Mouse (Mus musculus): ENCODE results near the gene Iqck.

The Iqck gene

DNA sequence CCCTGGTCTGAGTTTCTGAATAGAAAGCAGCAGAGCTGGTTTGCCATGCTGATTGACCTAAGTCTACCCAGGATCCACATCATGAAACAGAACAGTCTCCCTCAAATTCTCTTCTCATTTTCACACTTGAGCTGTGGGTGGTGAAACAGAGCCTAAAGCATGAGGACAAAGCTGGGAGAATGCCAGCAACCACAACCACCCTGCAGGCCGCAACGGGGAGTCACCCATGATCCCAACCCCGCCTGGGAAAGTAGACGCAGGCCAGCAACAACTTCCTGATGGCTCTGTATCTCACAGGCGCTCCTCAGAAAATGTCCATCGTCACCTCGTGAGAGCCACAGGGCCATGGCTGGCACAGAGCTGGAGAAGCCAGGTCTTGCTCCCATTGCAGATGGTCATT, 4.0 kb upstream of the Iqck start:
- DNase-seq (ENCODE audit: low spot score): peak; percentile 37

DNA sequence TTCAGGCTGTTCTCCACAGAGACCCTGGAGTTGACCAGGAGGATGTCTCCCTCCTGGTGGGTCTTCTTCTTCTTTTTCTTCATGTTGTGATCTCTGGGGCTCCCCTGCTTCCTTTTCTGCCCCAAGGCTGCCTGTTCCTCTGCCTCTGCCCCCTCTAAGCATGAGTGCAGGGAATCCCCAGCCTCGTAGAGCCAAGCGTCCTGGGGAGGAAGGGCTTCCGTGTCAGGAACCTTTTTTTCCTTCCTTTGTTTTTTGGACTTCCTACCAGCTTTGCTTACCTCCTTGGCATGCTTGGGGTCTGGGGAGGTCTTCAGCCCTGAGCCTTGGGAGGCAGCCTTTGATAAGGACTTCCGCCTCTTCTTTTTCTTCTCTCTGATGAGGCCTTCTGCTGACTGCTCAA, 2.9 kb upstream of the Iqck start:
- no peak for DNase-seq (ENCODE audit: low spot score)

DNA sequence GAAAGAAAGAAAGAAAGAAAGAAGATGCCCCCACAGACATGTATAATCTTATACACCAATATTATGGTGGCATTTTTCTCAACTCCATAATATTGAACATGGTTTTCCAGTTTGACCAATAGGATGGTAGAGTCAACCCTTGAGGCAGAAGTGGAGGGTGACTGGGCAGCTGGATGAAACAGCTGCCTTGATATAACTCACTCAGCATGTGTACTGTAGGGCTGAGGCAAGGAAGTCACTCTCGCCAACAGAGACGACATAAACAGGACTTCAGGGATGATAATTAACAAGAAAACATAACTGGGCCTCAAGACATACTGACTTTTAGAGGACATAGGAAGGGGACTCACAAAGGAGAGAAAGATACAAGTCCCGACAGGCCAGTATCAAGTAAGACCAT, 946 bp upstream of the Iqck start:
- DNase-seq (ENCODE audit: low spot score): no peak

DNA sequence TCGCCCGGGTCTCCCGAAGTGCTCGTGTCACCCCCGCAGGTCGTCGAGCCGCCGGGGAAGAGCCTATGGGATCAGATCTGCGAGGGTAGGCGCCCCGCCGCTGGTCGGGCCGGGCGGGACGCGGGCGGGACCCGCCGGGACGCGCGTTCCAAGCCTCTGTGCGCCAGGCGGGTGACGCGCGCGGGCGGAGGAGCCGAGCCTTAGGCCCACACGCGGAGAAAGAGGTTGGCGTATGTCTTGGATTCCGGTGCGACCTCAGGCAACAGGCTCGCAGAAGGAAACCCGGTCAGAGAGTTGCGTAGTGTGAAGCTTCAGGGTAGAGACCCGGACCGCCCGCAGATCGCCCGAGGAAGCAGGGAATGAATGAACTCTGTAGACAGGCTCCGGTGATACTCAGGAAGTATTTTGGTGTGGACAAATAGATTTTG, 339 bp downstream of the Iqck start, which contains the start of gene Knop1:
Gene Knop1 (minus strand): TSS at position 378 of the 428 bp plus-strand sequence.
- no peak for DNase-seq (ENCODE audit: low spot score)

DNA sequence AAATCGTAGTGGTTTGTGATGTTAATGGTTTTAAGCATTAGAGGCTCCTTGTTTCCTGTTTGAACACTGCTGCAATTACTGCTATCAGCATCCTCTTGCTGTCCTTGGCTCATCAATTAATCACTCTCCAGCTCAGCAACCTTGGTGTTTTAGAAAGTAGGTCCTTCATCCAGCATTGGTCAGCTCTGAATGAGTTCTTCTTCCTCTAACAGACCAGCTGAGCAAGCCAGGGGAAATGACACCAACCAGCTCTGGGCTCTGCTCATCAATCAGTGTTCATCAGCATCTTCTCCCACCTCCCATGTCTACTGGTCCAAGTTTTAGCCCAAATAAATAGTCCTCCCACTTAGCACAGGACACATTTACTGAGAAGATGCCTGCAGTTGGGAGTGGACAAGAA, 3.1 kb downstream of the Iqck start:
- no peak for DNase-seq (ENCODE audit: low spot score)

DNA sequence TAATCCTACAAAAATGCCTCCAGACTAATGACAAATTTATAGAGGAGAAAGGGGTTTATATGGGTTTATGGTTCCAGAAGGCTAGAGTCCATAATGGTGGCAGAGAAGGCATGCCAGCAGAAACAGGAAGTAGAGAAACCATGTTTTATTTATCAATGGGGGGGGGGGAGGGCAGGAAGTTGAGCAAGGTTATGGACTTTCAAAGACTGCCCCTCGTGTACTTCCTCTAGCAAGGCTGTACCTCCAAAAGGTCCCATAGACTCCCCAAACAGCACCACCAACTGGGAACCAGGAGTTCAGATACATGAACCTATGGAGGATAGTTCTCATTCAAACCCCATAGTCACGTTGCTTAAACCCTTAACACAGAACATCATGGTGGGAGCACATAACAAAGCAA, 9.8 kb downstream of the Iqck start:
- DNase-seq (ENCODE audit: low spot score): no peak

DNA sequence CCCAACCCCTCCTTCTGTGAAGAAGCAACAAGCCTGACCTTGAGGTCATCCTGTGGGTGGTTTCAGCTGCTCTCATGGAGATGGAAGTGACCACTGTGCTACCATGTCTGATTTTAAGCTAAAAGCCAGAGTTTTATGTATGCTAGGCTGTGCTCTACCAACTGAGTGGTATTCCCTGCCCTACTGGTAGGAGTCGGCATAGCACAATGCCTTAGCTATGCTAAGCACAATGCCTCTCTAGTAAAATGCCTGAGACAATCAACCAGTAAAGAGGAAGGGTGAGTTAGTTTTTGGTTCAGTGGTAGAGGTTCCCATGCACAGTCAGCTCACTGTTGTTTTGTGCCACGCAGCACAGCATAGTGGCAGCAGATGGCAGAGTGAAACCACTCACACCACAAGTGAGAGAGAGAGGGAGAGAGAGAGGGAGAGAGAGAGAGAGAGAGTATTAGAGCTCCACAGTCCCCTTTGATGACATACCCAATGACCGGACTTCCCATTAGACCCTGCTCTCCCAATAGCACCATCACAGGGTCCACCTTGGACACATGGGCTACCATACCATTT, 24.0 kb downstream of the Iqck start:
- DNase-seq (ENCODE audit: low spot score): no peak

DNA sequence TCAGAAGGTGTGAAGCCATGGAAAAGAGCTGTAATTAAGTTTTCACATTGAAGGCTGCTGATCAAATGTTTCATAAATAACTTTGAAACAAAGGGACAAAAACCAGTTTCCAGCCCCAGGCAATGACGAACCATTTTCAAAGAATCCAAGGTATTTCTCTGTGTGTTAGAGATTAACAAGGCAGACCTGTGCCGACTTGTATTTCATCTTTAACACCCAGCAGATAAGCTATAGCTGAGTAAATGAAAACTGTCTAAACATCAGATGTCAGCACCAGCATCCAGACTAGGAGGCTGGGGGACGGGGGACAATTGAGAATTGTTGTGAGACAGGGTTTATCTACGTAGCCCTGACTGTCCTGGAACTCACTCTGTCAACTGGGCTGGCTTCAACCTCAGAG, 28.4 kb downstream of the Iqck start:
- no peak for DNase-seq (ENCODE audit: low spot score)

DNA sequence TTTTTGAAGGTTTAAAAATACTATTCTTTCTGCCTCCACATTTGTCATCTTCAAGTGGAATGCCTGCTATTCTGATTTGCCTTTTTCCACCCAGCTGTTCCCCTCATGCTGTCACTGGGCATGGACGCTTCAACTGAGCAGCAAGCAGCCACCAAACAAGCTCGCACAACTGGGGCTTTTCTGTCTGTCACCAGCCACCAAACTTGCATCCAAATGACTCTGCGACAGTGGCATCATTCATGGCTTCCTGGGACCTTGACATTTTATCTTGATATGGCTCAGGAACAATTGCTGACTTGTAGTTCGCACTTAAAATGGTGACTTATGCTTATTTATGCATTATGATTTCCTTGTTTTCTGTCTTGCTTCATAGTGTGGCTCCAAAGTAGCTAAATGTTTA, 29.4 kb downstream of the Iqck start:
- no peak for DNase-seq (ENCODE audit: low spot score)

DNA sequence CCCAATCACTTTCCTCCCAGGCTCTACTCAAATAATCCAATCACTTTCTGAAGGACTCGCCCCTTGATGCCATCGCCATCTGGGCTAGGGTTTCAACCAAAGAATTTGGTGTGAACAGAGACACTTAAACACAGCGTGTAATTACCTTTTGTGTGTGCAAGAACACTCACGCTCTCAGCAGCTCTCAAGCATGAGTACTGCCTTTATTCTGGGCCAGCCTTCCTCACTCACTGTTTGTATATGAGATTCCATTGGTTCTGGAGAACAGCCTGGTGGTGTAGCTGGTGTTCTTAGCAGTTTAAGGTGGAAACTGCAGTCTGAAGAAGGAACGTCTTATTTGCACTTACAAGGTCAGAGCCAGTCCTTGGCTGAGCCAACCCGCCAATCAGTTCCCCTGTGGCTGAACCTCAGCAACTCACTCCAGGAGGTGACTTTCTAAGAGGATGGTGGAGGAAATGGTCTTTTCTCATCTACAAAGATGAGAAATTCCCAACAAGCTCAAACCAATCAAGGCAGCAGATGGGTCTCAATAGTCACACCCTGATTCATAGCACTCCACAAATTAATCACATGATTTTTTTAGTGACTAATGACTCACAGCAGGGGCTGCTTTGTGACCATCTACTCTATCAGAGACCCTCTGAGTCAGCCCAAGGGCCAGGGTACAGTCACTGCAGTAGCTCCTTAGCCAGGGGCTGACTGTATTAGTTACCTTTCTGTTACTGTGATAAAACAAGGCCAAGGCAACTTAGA, 31.9 kb downstream of the Iqck start:
- no peak for DNase-seq (ENCODE audit: low spot score)

DNA sequence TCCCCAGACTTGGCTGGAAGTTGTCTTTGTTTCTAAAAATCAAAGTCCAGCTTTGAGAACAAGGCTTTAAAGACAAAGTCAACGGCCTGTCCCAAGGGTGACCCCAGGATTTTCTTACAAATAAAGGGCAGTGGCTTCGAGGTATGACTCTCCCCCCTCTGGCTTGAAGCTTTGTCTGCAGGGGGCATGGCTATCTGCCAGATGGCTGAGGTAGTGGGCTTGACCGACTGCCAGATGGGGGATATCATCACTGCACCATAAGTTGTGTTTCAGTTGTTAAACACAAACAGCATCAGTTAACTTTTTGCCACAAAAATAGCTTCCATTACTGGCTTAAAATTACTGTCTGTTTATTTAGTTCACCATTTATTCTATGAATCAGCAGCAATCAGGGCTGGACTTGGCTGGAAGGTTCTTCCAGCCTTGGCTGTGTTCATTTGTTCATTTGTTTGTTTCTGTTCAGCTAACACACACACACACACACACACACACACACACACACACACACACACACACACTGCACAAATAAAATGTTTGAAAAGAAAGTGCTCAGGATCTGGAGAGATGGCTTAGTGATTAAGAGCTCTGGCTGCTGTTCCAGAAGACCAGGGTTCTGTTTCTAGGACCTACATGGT, 33.6 kb downstream of the Iqck start:
- peak; percentile 14 for DNase-seq (ENCODE audit: low spot score)

DNA sequence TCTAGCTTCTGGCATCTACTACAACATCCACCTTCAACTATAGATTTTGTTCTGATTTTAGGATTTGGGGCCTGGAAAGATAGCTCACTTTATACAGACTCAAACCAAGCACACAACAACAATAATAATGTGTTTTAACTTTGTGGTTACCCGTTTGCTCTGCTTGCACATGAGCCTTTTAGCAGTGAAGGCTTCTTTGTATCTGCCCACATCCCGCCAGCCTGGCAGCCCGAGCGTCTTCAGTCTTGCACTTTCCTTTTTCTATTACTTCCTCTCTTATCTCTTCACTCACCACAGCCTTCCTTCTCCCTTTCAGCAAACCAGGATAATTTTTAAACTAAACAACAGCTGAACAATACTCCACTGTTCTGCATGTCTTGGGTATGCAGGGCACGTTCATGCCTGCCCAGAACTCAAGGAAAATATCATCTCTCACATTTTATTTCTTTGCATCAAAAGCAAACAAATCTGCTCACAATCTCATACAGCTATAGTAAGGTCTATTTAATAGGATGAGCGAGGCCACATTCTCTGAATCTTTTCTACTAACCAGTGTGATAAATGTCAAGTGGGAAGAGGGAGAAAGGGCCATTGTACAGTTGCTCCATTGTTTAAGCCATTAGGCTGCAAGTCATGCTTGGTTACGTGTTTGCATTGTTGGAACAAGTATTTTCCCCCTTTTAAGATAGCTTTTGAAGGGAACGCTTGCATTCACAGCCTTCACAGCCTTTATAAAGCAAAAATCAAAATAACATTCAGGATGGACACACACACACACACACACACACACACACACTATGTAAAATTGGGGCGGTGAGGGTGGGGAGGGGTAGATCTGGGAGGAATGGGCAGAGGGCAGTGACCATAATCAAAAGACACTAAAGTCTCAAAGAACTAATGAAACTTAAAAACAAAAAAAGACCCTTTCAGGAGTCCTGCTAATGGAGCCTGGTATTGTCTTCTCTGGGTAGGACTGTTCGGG, 40.2 kb downstream of the Iqck start:
- DNase-seq (ENCODE audit: low spot score): peak; percentile 29

DNA sequence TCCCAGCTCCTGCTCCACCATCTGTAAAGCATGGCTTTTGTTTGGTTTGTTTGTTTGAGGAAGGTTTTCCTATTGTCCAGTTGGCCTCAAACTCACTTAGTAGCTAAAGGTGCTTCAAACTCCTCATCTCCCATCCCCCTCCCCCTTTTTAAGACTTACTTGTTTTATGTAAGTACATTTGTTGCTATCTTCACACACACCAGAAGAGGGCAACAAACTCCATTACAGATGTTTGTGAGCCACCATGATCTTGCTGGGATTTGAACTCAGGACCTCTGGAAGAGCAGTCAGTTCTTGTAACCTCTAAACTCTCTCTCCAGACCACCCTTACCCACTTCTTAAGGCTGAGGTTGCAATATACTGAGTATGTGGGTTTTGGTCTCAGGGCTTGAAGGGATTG, 42.5 kb downstream of the Iqck start:
- no peak for DNase-seq (ENCODE audit: low spot score)

DNA sequence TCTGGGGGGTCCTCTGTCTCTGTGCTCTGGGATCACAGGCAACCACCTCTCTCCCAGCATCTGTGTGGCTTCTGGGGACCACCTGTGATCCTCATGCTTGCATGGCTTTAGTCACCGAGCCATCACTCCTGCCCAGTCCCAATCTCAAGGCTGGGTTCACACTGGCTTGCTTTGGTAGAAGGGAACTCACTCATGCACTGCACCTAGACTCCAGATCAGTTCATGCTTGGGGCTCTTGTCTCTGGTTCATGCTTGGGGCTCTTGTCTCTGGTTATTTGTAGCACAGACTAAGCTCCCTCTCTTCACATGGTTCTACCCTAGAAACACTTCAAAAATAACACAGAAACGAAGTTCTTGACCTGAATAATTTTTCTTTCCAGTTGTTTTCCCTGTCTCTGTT, 44.5 kb downstream of the Iqck start:
- no peak for DNase-seq (ENCODE audit: low spot score)

DNA sequence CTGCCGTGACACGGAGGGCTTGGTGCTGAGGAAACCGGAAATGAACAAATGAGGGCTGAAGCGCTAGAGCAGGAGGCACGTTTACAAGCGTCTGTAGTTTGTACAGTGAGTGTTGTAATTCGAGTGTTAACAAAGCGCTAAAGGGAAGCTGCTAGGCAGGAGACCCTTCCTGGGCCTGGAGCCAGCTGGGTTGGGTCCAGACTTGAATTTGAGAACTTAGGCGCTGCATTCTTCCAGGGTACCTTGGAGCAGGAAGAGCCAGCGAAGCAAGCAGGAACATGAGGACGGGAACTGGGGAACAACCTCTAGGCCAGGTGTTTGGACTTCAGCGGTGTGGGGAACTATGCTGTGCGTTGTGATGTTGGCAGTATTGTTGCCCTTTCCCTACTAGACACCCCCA, 47.4 kb downstream of the Iqck start:
- peak; percentile 80 for DNase-seq (ENCODE audit: low spot score)

DNA sequence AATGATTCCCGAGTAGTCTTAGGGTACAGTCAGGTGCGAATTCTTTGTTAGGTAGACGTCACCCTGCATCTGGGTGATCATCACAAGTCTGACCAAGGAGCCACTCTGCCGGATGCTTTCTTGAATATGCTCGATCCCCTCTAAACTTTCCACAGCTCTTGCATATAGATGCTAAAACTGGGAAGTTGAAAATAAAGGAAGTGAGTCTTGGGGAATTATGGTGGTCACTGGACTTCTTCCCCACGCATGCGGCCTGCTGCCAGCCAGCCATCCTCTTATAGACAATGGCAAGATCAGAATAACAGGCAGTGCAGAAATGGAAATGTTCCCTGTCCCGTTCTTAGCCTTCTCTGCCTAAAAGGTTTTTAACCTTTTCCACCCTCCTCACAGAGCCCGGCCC, 48.3 kb downstream of the Iqck start:
- DNase-seq (ENCODE audit: low spot score): no peak

DNA sequence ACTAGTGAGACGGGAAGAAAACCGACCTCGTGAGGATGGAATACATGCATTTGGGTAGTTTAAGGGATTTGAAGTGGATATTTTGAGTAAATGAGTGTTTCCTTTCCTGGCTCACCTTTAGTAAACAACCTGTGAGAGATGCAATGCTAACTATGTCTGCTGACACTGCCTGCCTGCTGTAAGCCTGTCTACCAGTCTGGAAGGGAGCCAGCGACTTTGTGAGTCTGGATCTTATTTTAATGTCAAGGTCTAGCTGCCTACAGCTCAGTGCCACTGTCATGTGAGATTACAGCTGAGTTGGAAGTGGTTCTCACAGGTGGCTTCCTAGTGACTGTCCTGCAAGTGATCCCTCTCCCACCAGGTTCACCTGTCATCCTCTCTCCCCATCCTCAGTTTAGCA, 49.0 kb downstream of the Iqck start:
- DNase-seq (ENCODE audit: low spot score): no peak

DNA sequence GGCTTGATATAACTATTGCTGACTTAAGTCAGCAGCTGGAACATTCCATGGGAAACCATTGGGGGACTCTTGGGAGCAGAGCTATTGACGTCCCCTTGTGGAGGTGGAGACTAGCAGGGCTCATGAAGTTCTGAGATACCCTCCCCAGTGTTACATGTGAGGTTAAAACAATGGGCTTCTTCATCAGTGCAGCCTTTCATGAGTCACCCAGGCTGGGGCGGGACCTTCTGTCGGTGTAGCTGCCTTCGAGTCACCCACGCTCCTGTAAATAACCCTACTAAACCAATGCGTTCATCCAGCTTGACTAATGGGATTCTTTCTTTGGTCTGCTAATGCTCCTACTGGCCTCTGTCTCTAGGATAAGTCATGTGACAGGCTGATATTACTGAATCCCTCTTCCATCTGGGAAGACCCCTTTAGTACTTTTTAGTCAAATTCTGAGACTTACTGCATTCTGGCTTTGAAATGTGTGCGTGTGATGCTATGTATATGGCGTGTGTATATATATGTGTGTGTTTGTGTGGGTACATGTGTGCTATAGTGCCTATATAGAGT, 53.5 kb downstream of the Iqck start:
- DNase-seq (ENCODE audit: low spot score): no peak

DNA sequence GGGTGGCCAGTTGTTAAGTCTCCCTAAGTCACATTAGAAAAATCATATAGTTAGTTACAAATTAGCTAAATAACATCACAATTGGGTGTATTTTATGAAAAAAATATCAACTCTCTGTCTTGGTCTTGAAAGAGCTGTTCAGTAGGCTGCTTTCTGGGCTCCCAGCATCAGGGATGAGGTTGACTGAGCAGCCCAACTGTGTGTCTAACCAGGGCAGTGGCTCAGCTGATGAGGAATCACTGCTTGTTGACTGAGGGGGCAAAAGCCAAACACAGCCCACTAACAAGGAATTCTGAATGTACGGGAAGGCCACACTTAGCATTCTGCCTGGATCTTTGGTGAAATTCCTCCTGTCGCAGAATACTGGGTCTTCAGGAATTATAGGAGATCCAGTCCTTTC, 54.9 kb downstream of the Iqck start:
- DNase-seq (ENCODE audit: low spot score): no peak

DNA sequence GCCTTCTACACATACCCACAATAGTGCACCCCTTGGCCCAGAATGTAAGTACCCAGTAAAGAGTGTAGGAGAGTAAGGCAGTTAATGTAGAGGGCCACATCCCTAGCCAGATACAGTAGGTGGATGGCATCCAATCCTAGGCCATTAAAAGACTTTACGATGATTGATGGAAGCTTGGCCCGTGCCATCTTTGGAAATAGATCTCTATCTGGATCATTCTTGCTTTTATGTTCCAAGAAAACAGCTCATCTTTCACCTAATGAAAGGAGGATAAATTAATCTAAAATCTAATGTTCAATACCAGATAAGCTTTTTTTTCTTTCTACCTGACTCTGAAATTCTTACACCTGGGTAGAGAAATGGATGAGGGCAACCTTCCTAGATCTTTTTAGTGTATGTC, 55.6 kb downstream of the Iqck start:
- DNase-seq (ENCODE audit: low spot score): no peak

DNA sequence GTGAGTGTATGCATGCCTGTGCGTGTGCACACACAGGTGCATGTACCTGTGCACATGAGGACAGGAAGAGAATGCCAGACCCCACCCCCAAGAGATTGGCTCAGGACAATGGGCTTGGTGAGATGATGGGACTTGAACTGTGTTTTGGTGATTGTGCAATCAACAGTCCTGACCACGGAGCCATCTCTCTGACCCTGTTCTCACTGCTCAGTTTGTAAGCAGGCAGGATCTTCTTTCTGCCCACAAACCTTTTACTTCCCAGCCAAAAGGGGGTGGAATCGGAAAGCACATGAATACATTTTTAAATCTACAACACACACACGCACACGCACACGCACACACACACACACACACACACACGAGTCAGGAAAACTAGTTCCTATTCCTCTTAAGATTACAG, 56.0 kb downstream of the Iqck start:
- DNase-seq (ENCODE audit: low spot score): no peak

DNA sequence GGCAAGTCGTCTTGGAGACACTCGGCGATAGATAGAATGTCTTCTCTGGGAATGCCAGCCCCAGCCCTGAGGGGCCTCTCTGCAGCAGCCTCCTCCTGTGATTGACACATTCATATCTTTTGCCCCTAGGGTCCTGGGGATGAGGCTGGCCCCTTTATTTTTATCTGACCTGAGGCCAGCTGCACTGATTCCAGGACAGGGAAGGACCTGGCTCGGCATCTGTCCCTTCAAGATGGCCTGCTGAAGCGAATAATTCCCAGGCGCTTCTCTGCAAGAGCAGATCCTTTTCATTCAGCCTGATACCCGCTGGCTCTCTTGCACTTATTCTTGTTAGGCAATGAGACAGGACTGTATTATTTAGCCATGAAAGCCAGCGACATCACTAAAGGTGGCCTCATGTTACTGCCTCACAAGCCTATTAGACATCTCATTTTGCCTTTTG, 56.5 kb downstream of the Iqck start:
- DNase-seq (ENCODE audit: low spot score): no peak
